Mouse (Mus musculus): ENCODE measurements around the gene Tbx1. TPM values are rescaled to one million over a fixed set of nuclear protein-coding genes. Genes with fewer than 3 reads are reported as not detected.
A peak's percentile ranks its signal among the peaks of the same experiment; 100 is the strongest.

The Tbx1 gene
- total RNA-seq, 2 experiments from 2014 or later, result 1.4 to 1.5 TPM

- Histone ChIP-seq H3K4me3 (peak overlapping the region; percentile 22; the same call in 1 of the 2 replicates), H3K27ac (no peak overlapping the region)
- peak; percentile 61 for TF ChIP-seq CTCF (conservative IDR thresholded peaks at IDR 0.05)
- DNase-seq (ENCODE audit: low spot score in 2 of 2), result no peak
Observed at GRCm38 (mm10) chr16:18591047-18592018, 862 bp upstream of the Tbx1 start.

DNA sequence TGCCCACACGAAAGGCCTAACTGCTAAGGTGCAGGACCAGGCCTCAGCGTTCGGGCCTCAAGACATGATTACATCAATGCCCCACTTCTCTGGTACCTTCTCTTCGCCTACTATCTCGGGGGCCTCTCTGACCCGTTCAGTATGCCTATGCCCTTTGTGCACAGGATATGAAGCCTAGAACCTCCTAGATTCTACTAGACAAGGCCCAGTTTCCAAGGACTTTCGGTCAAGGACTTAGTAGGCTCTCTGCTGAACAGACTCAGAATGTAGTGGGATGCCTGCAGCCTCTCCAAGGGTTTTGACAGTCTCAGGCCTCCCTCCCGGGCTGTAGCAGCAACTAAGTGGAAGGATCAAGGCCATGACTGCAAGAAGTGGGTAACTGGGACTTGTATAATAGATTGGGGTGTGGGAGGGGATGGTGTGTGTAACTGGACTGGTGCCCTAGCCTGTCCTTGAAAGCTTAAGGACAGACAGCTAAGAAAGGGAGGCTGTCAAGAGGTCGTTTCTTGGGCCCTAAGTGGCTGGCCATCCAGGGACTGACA lies 1.3 kb downstream of the Tbx1 start:
- no peak for DNase-seq (ENCODE audit: low spot score in 2 of 2)
- no peak for TF ChIP-seq CTCF (conservative IDR thresholded peaks at IDR 0.05)
- Histone ChIP-seq H3K4me3 (no peak overlapping the region), H3K27ac (no peak overlapping the region)

GRCm38 (mm10) chr16:18588738-18589055 lies 1.8 kb downstream of the Tbx1 start:
- no peak overlapping the region for H3K4me3 ChIP-seq
- no peak for TF ChIP-seq CTCF (conservative IDR thresholded peaks at IDR 0.05)
- H3K27ac ChIP-seq, result no peak overlapping the region
- DNase-seq (ENCODE audit: low spot score in 2 of 2), result no peak

DNA sequence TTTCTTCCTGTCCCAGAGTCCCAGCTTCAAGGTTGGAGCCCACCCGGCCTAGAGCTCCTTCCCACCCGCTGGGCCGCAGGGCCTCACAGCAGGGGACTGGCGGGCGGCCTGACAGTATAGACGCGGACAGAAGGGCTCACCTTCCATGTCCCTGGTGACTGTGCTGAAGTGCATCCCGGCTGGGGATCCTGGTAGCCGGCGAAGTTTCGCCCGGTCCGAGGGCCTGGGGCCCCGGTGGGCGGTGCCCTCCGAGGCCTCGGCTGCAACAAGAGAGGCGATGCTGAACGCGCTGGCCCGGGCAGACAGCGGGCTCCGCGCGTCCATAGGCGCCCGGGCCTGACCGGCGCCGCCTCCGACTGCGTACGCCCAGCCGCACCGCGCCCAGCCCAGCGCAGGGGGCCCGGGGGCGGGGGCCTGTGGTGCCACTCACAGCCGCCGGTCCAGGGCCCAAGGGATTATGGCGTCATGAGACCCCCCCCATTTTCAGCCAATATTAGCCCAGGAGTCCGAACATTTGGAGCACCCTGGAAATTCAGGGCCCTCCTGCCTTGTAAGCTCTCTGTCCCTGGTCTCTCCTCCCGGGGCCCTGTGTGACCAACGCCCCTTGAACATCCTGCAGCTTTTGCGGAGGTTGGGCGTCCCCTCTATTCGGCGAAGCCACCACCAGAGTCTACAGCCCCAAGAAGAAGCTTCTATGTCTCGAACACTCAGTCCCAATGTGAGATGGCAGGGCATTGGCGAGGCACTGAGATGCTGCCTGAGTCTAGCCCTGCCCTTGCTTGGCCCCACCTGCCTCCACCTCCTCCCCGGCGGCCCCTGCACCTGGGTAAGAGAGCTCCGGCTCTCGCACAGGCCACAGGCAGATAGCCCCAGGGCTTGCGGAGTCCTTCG lies 2.4 kb downstream of the Tbx1 start:
- no peak overlapping the region; the same call in 1 of the 2 replicates for H3K4me3 ChIP-seq
- TF ChIP-seq CTCF (conservative IDR thresholded peaks at IDR 0.05), result no peak
- no peak overlapping the region for H3K27ac ChIP-seq
- DNase-seq (ENCODE audit: low spot score in 2 of 2), result no peak

GRCm38 (mm10) chr16:18586906-18587546 lies 3.4 kb downstream of the Tbx1 start:
- DNase-seq (ENCODE audit: low spot score in 2 of 2), result no peak
- no peak for TF ChIP-seq CTCF (conservative IDR thresholded peaks at IDR 0.05)
- Histone ChIP-seq H3K4me3 (peak overlapping the region; percentile 38), H3K27ac (no peak overlapping the region)

DNA sequence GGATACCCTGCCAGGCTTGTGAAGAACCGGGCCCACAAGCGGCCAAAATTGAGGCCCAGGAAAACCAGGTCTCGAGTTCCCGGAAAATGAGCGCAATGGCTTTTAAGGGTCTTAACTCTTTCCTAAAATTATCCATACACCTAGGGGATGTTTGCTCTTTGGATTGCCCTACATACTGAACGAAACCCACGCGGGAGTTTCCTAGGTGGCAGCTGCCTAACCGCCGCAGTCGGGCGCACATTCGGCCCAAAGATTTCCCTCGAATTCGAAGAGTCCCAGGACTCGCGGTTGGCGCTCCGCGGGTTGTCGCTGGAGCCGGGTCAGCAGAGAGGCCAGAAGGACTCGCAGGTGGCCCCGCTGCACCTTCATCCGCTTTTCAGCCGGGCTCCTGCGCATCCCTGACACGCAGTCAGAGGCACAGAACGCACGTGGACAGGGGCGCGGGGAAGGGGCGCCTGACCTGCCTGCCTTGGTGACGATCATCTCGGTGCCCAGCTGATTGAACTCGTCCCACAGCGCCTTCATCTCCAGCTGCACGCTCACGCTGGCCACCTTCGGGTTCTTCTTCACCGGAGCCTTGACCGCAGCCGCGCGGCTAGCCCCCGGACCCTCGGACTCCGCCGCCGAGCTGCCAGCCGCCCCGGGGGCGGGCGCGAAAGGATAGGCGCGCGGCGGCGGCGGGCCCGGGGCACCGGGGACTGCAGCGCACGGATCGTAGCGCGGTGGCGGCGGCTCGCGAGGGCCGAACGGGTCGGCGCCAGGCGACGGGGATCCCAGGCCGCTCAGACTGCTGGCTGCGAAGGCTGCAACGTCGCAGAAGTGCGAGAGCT lies 4.2 kb downstream of the Tbx1 start:
- DNase-seq (ENCODE audit: low spot score in 2 of 2), result no peak
- TF ChIP-seq CTCF (conservative IDR thresholded peaks at IDR 0.05), result no peak

DNA sequence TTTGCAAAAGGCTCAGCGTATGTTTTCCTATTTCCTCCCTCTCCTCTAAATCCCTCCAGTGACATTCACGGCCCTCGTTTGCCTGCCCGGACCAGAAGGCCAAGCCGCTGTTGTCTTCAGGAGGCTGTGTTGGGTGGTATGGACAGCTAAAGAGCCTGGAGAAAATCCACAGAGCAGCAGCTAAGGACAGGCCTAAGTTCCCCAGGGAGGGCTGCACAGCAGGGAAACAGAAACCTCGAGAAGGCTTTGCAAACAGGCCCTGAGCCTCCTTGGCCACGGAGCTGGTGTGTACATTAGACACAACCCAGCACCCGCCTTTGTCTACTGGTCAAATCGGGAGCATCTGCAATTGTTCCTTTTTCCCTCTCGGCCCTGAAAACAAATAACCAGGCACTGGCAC lies 4.8 kb downstream of the Tbx1 start:
- Histone ChIP-seq H3K27ac (no peak overlapping the region), H3K4me3 (no peak overlapping the region)
- no peak for TF ChIP-seq CTCF (conservative IDR thresholded peaks at IDR 0.05)
- DNase-seq (ENCODE audit: low spot score in 2 of 2), result no peak

More for the DNA sequence above, 4.2 kb downstream of the Tbx1 start:
- peak overlapping the region; percentile 38 for H3K4me3 ChIP-seq
- no peak overlapping the region for H3K27ac ChIP-seq

- H3K27ac ChIP-seq, result no peak overlapping the region
- H3K4me3 ChIP-seq, result no peak overlapping the region
- TF ChIP-seq CTCF (conservative IDR thresholded peaks at IDR 0.05), result no peak
- no peak for DNase-seq (ENCODE audit: low spot score in 2 of 2)
Observed at GRCm38 (mm10) chr16:18584901-18585510, 5.5 kb downstream of the Tbx1 start.

DNA sequence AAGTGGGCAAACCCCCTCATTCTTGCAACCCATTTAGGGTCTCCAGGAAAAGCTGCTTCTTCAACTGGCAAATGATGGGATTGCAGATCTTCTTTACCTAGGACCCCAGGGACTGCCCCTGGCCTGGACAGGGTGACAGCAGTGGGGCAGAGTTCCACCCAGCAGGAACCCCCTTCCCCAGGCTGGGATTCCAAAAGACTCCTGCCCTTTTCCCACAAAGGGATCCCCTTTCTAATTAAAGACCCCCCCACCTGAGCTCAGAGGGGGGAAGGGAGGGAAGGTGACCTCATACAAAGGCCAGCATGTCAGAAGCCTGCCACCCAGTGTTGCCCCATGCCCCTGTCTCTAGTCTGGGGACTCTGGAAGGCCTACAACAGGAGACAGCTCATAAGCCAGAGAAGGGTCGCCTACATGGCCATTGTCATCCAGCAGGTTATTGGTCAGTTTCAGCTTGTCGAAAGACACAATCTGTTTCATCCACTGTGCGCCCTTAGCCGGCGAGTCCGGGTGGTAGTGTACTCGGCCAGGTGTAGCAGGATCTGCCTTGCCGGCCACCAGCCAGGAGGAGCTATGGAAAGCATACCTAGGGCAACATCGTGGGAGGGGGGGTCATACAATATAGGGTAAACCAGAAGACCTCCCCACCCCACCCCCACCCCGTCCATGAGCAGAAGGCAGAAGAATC lies 6.7 kb downstream of the Tbx1 start:
- H3K4me3 ChIP-seq, result no peak overlapping the region
- TF ChIP-seq CTCF (conservative IDR thresholded peaks at IDR 0.05), result no peak
- DNase-seq (ENCODE audit: low spot score in 2 of 2), result no peak
- H3K27ac ChIP-seq, result no peak overlapping the region

- no peak for DNase-seq (ENCODE audit: low spot score in 2 of 2)
- H3K27ac ChIP-seq, result no peak overlapping the region
- no peak overlapping the region for H3K4me3 ChIP-seq
- no peak for TF ChIP-seq CTCF (conservative IDR thresholded peaks at IDR 0.05)
Observed at GRCm38 (mm10) chr16:18583169-18583568, 7.3 kb downstream of the Tbx1 start.
